Mouse (Mus musculus): ENCODE results near the gene Tor2a. TPM values are rescaled to one million over a fixed set of nuclear protein-coding genes. Genes with fewer than 3 reads are reported as not detected.

Gene Tor2a
- total and polyA plus RNA-seq, 3 experiments: 54.7 to 62.2 TPM; not detected in 1

DNA sequence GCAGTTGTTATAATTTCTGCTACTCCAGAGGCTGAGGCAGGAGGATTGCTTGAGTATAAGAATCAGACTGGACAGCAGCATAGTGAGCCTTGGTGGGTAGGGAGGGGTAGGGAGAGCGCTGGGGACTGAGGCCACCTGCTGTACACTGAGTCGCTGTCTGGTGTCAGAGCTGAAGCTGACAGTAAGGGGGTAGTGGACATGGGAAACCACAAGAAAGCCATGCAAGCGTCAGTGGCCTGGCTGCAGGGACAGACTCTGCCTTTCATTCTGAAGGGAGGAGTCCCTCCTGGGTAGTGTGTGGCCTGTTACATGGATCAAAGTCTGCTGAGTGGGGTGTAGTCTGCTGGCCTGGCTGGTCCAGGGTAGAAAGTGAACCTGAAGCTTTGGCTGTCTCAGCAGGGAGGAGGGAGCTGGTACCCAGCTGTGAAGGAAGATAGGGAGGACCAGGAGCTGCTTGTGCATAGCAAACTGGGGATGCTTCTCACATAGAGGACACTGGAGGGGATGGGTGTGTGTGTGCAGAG lies 20.7 kb upstream of the Tor2a start:
- H3K9me3 ChIP-seq (replicated peaks; ENCODE audit: insufficient read depth, low read length): no peaks in the 10 kb centered on the region
- no peaks in the 10 kb centered on the region for H3K79me2 ChIP-seq (ENCODE audit: control insufficient read depth, insufficient read depth, low read length, poor library complexity)
- H3K27ac ChIP-seq (ENCODE audit: control insufficient read depth, low read depth, low read length): no peak overlapping the region
- H3K4me3 ChIP-seq (ENCODE audit: control insufficient read depth in 1 of 2, insufficient read depth in 1 of 2, low read depth in 2 of 2, low read length in 2 of 2): no peak overlapping the region
- TF ChIP-seq MAX (IDR thresholded peaks at IDR 0.05; ENCODE audit: low read length): no peak
- no peak for TF ChIP-seq CHD2 (IDR thresholded peaks at IDR 0.05; ENCODE audit: low read length)
- TF ChIP-seq MAFK (IDR thresholded peaks at IDR 0.05; ENCODE audit: borderline replicate concordance, low read depth, low read length): no peak
- TF ChIP-seq MAZ (IDR thresholded peaks at IDR 0.05; ENCODE audit: low read depth, low read length): no peak
- no peak for TF ChIP-seq CTCF (IDR thresholded peaks at IDR 0.05 in 2 of 3, conservative IDR thresholded peaks at IDR 0.05 in 1 of 3; ENCODE audit: control insufficient read depth in 1 of 3, insufficient read depth in 1 of 3, low read depth in 2 of 3, low read length in 3 of 3, poor library complexity in 1 of 3, severe bottlenecking in 1 of 3)
- no peak for TF ChIP-seq MXI1 (IDR thresholded peaks at IDR 0.05; ENCODE audit: low read depth, low read length)
- TF ChIP-seq MEF2A (IDR thresholded peaks at IDR 0.05; ENCODE audit: extremely low read depth, insufficient replicate concordance, low read depth, low read length, poor library complexity, severe bottlenecking): no peak
- no peak for TF ChIP-seq USF2 (IDR thresholded peaks at IDR 0.05; ENCODE audit: borderline replicate concordance in 1 of 2, insufficient read depth in 1 of 2, low read depth in 1 of 2, low read length in 2 of 2)
- TF ChIP-seq E2F4 (IDR thresholded peaks at IDR 0.05; ENCODE audit: borderline replicate concordance, low read depth, low read length): no peak
- no peak for TF ChIP-seq TCF12 (IDR thresholded peaks at IDR 0.05; ENCODE audit: low read depth, low read length)
- TF ChIP-seq UBTF (IDR thresholded peaks at IDR 0.05; ENCODE audit: borderline replicate concordance, insufficient read depth, low read depth, low read length): no peak
- TF ChIP-seq SIN3A (IDR thresholded peaks at IDR 0.05; ENCODE audit: low read length): no peak
- TF ChIP-seq TAL1 (IDR thresholded peaks at IDR 0.05; ENCODE audit: low read length): no peak
- no peak for TF ChIP-seq BHLHE40 (IDR thresholded peaks at IDR 0.05; ENCODE audit: borderline replicate concordance, low read depth, low read length)
- H3K4me1 ChIP-seq (ENCODE audit: control insufficient read depth in 1 of 2, insufficient read depth in 2 of 2, low read length in 2 of 2): no peaks in the 10 kb centered on the region
- peaks cover 0 to 3% of the 10 kb centered on the region in 2 experiments; a peak in 1 of 4 replicates for H3K27me3 ChIP-seq (ENCODE audit: control insufficient read depth in 1 of 2, insufficient read depth in 2 of 2, low read length in 2 of 2)
- H3K9ac ChIP-seq (ENCODE audit: control insufficient read depth, low read depth, low read length, poor library complexity, severe bottlenecking): no peak overlapping the region
- no peaks in the 10 kb centered on the region for H3K36me3 ChIP-seq (ENCODE audit: control insufficient read depth in 1 of 2, insufficient read depth in 2 of 2, low read length in 2 of 2)
- no peak for DNase-seq (ENCODE audit: low read depth, low spot score)

DNA sequence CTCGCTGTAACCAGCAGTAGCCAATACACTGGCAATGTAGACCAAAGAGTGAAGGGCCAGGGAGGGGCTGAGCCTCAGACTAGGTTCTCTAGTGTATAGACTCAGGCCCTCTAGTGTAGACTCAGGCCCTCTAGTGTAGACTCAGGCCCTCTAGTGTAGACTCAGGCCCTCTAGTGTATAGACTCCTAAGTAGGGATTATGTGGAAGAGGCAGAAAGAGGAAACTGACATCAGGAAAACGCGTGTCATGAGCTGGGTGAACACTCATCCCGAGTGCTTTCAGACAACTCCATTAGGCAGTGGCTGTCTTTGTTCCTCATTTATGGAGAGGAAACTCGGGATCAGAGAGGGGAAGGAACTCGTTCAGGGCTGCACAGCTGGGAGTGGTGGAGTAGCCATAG lies 20.0 kb upstream of the Tor2a start:
- DNase-seq (ENCODE audit: low read depth, low spot score): no peak
- Histone ChIP-seq H3K9me3 (replicated peaks; ENCODE audit: insufficient read depth, low read length) (no peaks in the 10 kb centered on the region), H3K4me1 (ENCODE audit: control insufficient read depth in 1 of 2, insufficient read depth in 2 of 2, low read length in 2 of 2) (no peaks in the 10 kb centered on the region), H3K9ac (ENCODE audit: control insufficient read depth, low read depth, low read length, poor library complexity, severe bottlenecking) (no peak overlapping the region), H3K4me3 (ENCODE audit: control insufficient read depth in 1 of 2, insufficient read depth in 1 of 2, low read depth in 2 of 2, low read length in 2 of 2) (no peak overlapping the region), H3K27ac (ENCODE audit: control insufficient read depth, low read depth, low read length) (no peak overlapping the region), H3K79me2 (ENCODE audit: control insufficient read depth, insufficient read depth, low read length, poor library complexity) (no peaks in the 10 kb centered on the region), H3K27me3 (ENCODE audit: control insufficient read depth in 1 of 2, insufficient read depth in 2 of 2, low read length in 2 of 2) (peaks cover 0 to 3% of the 10 kb centered on the region in 2 experiments; a peak in 1 of 4 replicates), H3K36me3 (ENCODE audit: control insufficient read depth in 1 of 2, insufficient read depth in 2 of 2, low read length in 2 of 2) (no peaks in the 10 kb centered on the region)
- no peak for TF ChIP-seq MAX (IDR thresholded peaks at IDR 0.05; ENCODE audit: low read length)
- TF ChIP-seq SMC3 (IDR thresholded peaks at IDR 0.05; ENCODE audit: low read depth, low read length): no peak
- no peak for TF ChIP-seq NRF1 (IDR thresholded peaks at IDR 0.05; ENCODE audit: insufficient read depth, low read depth, low read length, poor library complexity, severe bottlenecking)
- no peak for TF ChIP-seq E2F4 (IDR thresholded peaks at IDR 0.05; ENCODE audit: borderline replicate concordance, low read depth, low read length)
- no peak for TF ChIP-seq UBTF (IDR thresholded peaks at IDR 0.05; ENCODE audit: borderline replicate concordance, insufficient read depth, low read depth, low read length)
